Mouse (Mus musculus) MEL (cell line): ENCODE results near the gene Arhgap19. TPM values are rescaled to one million over a fixed set of nuclear protein-coding genes. Genes with fewer than 3 reads are reported as not detected.
A peak's percentile ranks its signal among the peaks of the same experiment; 100 is the strongest.

Source experiments
- DNase-seq: peaks from one replicate; pipeline ENCODE4 v3.0.0; 2011; ENCODE audit warnings: low read depth, low spot score
- H3K27ac ChIP-seq: 2 replicates; pipeline ENCODE4 v1.5.1; 2012; ENCODE audit warnings: low read depth, mild to moderate bottlenecking, control low read depth, low read length, moderate library complexity; ENCODE audit not compliant: control insufficient read depth
- H3K27me3 ChIP-seq, 2 experiments: fragments of 150-350 bp in 1 of 2; sonication (generic) in 1 of 2; 2 replicates each; pipeline ENCODE4 v1.6.1; 2012; ENCODE audit warnings: low read length in 2 of 2, mild to moderate bottlenecking in 2 of 2, improper control_type of control experiment in 1 of 2, moderate library complexity in 1 of 2; ENCODE audit not compliant: insufficient read depth in 2 of 2, control insufficient read depth in 1 of 2
- H3K36me3 ChIP-seq, 2 experiments: 2 replicates each; pipeline ENCODE4 v1.6.1; 2012 to 2014; ENCODE audit warnings: low read length in 2 of 2, improper control_type of control experiment in 1 of 2, inconsistent platforms in 1 of 2, mild to moderate bottlenecking in 1 of 2; ENCODE audit not compliant: insufficient read depth in 2 of 2, control insufficient read depth in 1 of 2
- H3K4me1 ChIP-seq, 2 experiments: fragments of 150-350 bp in 1 of 2; sonication (generic) in 1 of 2; 2 replicates each; pipeline ENCODE4 v1.6.1; 2012; ENCODE audit warnings: low read length in 2 of 2, improper control_type of control experiment in 1 of 2, mild to moderate bottlenecking in 1 of 2; ENCODE audit not compliant: insufficient read depth in 2 of 2, control insufficient read depth in 1 of 2
- H3K4me3 ChIP-seq, 2 experiments: fragments of 150-350 bp in 1 of 2; sonication (generic) in 1 of 2; 2 replicates each; pipeline ENCODE4 v1.5.1; 2012; ENCODE audit warnings: low read depth in 2 of 2, low read length in 2 of 2, mild to moderate bottlenecking in 2 of 2, moderate library complexity in 2 of 2, control low read depth in 1 of 2, improper control_type of control experiment in 1 of 2; ENCODE audit not compliant: control insufficient read depth in 1 of 2, insufficient read depth in 1 of 2
- H3K79me2 ChIP-seq: 2 replicates; pipeline ENCODE4 v1.6.1; 2012; ENCODE audit warnings: mild to moderate bottlenecking, low read length, moderate library complexity; ENCODE audit not compliant: control insufficient read depth, poor library complexity, insufficient read depth
- H3K9ac ChIP-seq: 2 replicates; pipeline ENCODE4 v1.6.1; 2012; ENCODE audit warnings: low read depth, mild to moderate bottlenecking, control low read depth, low read length, moderate library complexity; ENCODE audit not compliant: control insufficient read depth, poor library complexity, severe bottlenecking
- H3K9me3 ChIP-seq: fragments of 150-350 bp; sonication (generic); replicated peaks from 2 replicates; pipeline ENCODE4 v1.6.1; 2012; ENCODE audit warnings: mild to moderate bottlenecking, low read length, improper control_type of control experiment, moderate library complexity; ENCODE audit not compliant: insufficient read depth
- BHLHE40 ChIP-seq: IDR thresholded peaks from 2 replicates; pipeline ENCODE4 v1.6.1; 2012; ENCODE audit warnings: low read depth, mild to moderate bottlenecking, inconsistent platforms, low read length, improper control_type of control experiment, borderline replicate concordance
- CHD1 ChIP-seq: IDR thresholded peaks from 2 replicates; pipeline ENCODE4 v1.6.1; 2012; ENCODE audit warnings: low read depth, mild to moderate bottlenecking, inconsistent platforms, low read length, improper control_type of control experiment
- CHD2 ChIP-seq: IDR thresholded peaks from 2 replicates; pipeline ENCODE4 v1.6.1; 2011; ENCODE audit warnings: low read length, improper control_type of control experiment
- CTCF ChIP-seq, 3 experiments: IDR thresholded peaks in 2 of 3; conservative IDR thresholded peaks in 1 of 3; 2 replicates each; pipeline ENCODE4 v1.5.1; 2011 to 2012; ENCODE audit warnings: low read length in 3 of 3, low read depth in 2 of 3, mild to moderate bottlenecking in 2 of 3, improper control_type of control experiment in 1 of 3, inconsistent platforms in 1 of 3, mixed read lengths in 1 of 3, moderate library complexity in 1 of 3; ENCODE audit not compliant: control insufficient read depth in 1 of 3, insufficient read depth in 1 of 3, poor library complexity in 1 of 3, severe bottlenecking in 1 of 3
- E2F4 ChIP-seq: IDR thresholded peaks from 2 replicates; pipeline ENCODE4 v1.6.1; 2011; ENCODE audit warnings: low read depth, low read length, improper control_type of control experiment, borderline replicate concordance
- ETS1 ChIP-seq: IDR thresholded peaks from 2 replicates; pipeline ENCODE4 v1.6.1; 2012; ENCODE audit warnings: low read depth, mild to moderate bottlenecking, inconsistent platforms, low read length, improper control_type of control experiment, moderate library complexity
- GABPA ChIP-seq: IDR thresholded peaks from 2 replicates; pipeline ENCODE4 v1.6.1; 2012; ENCODE audit warnings: low read depth, mild to moderate bottlenecking, inconsistent platforms, low read length, improper control_type of control experiment, moderate library complexity
- GATA1 ChIP-seq: IDR thresholded peaks from 2 replicates; pipeline ENCODE4 v1.6.1; 2011; ENCODE audit warnings: low read depth, low read length, improper control_type of control experiment
- KAT2A ChIP-seq: conservative IDR thresholded peaks from 2 replicates; pipeline ENCODE4 v1.6.1; 2012; ENCODE audit warnings: low read depth, low read length, improper control_type of control experiment, inconsistent platforms
- MAX ChIP-seq: IDR thresholded peaks from 2 replicates; pipeline ENCODE4 v1.6.1; 2011; ENCODE audit warnings: low read length, improper control_type of control experiment
- MXI1 ChIP-seq: IDR thresholded peaks from 2 replicates; pipeline ENCODE4 v1.6.1; 2011; ENCODE audit warnings: mild to moderate bottlenecking, low read depth, low read length, improper control_type of control experiment
- NELFE ChIP-seq: IDR thresholded peaks from 2 replicates; pipeline ENCODE4 v1.6.1; 2011; ENCODE audit warnings: low read depth, low read length, improper control_type of control experiment
- NRF1 ChIP-seq: IDR thresholded peaks from 2 replicates; pipeline ENCODE4 v1.6.1; 2014; ENCODE audit warnings: low read depth, mild to moderate bottlenecking, inconsistent platforms, low read length, improper control_type of control experiment, moderate library complexity; ENCODE audit not compliant: poor library complexity, insufficient read depth, severe bottlenecking
- POLR2A ChIP-seq, 2 experiments: IDR thresholded peaks; 2 replicates each; pipeline ENCODE4 v1.6.1; 2011 to 2012; ENCODE audit warnings: low read length in 2 of 2, mild to moderate bottlenecking in 2 of 2, control low read depth in 1 of 2, improper control_type of control experiment in 1 of 2, low read depth in 1 of 2, moderate library complexity in 1 of 2; ENCODE audit not compliant: control insufficient read depth in 1 of 2, insufficient read depth in 1 of 2, poor library complexity in 1 of 2
- POLR2AphosphoS2 ChIP-seq: IDR thresholded peaks from 2 replicates; pipeline ENCODE4 v1.6.1; 2011; ENCODE audit warnings: low read length, improper control_type of control experiment
- RAD21 ChIP-seq: IDR thresholded peaks from 2 replicates; pipeline ENCODE4 v1.6.1; 2011; ENCODE audit warnings: mild to moderate bottlenecking, low read depth, low read length, improper control_type of control experiment
- SIN3A ChIP-seq: IDR thresholded peaks from 2 replicates; pipeline ENCODE4 v1.6.1; 2012; ENCODE audit warnings: low read length, improper control_type of control experiment, inconsistent platforms
- SMC3 ChIP-seq: IDR thresholded peaks from 2 replicates; pipeline ENCODE4 v1.6.1; 2011; ENCODE audit warnings: low read depth, low read length, improper control_type of control experiment
- TBP ChIP-seq: IDR thresholded peaks from 2 replicates; pipeline ENCODE4 v1.8.0; 2011; ENCODE audit warnings: low read depth, low read length, improper control_type of control experiment
- TCF12 ChIP-seq: IDR thresholded peaks from 2 replicates; pipeline ENCODE4 v1.6.1; 2014; ENCODE audit warnings: low read depth, mild to moderate bottlenecking, inconsistent platforms, low read length, improper control_type of control experiment, moderate library complexity
- UBTF ChIP-seq: IDR thresholded peaks from 2 replicates; pipeline ENCODE4 v1.6.1; 2012; ENCODE audit warnings: low read depth, mild to moderate bottlenecking, inconsistent platforms, low read length, improper control_type of control experiment, moderate library complexity, borderline replicate concordance; ENCODE audit not compliant: insufficient read depth
- USF1 ChIP-seq: IDR thresholded peaks from 2 replicates; pipeline ENCODE4 v1.6.1; 2014; ENCODE audit warnings: low read depth, mild to moderate bottlenecking, inconsistent platforms, low read length, improper control_type of control experiment, moderate library complexity
- ZMIZ1 ChIP-seq: IDR thresholded peaks from 2 replicates; pipeline ENCODE4 v1.6.1; 2012; ENCODE audit warnings: low read depth, mild to moderate bottlenecking, inconsistent platforms, low read length, improper control_type of control experiment, moderate library complexity
- ZNF384 ChIP-seq: IDR thresholded peaks from 2 replicates; pipeline ENCODE4 v1.6.1; 2012; ENCODE audit warnings: low read depth, mild to moderate bottlenecking, inconsistent platforms, low read length, improper control_type of control experiment
- polyA plus RNA-seq, 2 experiments: library from polyadenylated mRNA; stranded (reverse) in 1 of 2; unstranded in 1 of 2; fragments of >175 nt in 1 of 2; fragments of >200 nt in 1 of 2; gene quantifications; 2 replicates each; pipeline versions ENCODE4 v1.2.1 to v1.2.4; 2012; ENCODE audit warnings: low replicate concordance in 2 of 2, low read depth in 1 of 2; ENCODE audit not compliant: insufficient read length in 2 of 2, insufficient read depth in 1 of 2, missing spikeins in 1 of 2
- total RNA-seq: library from RNA; depleted of rRNA; stranded (reverse); fragments of 300-350 nt; gene quantifications from 2 replicates; pipeline ENCODE4 v1.2.3, GENCODE M21; 2012

Arhgap19 gene
- total and polyA plus RNA-seq, 3 experiments, result 47.5 to 67.9 TPM; not detected in 1

GRCm38 (mm10) chr19:41803322-41803721 is 1.5 kb upstream of the Arhgap19 start:
- peaks cover 19 to 27% of the 10 kb centered on the region in 2 experiments for H3K4me1 ChIP-seq
- peaks cover 20% of the 10 kb centered on the region for H3K79me2 ChIP-seq
- H3K9ac ChIP-seq, result no peak overlapping the region
- H3K27ac ChIP-seq, result no peak overlapping the region
- no peaks in the 10 kb centered on the region for H3K9me3 ChIP-seq
- TF ChIP-seq RAD21, result peak; percentile 36
- 0 out of 2 replicates have a peak, but pooled peaks have one; percentile 19 for TF ChIP-seq NELFE
- no peak for TF ChIP-seq ZNF384
- peak; percentile 41 for TF ChIP-seq SMC3
- peak; percentile 13 to 53 (median 52) for TF ChIP-seq CTCF (IDR thresholded peaks at IDR 0.05 in 2 of 3, conservative IDR thresholded peaks at IDR 0.05 in 1 of 3; ENCODE audit: control insufficient read depth in 1 of 3, insufficient read depth in 1 of 3, low read depth in 2 of 3, low read length in 3 of 3, poor library complexity in 1 of 3, severe bottlenecking in 1 of 3)
- peaks cover 0 to 21% of the 10 kb centered on the region in 2 experiments; a peak in 2 of 4 replicates for H3K36me3 ChIP-seq
- DNase-seq, result peak; percentile 66
- no peak overlapping the region for H3K4me3 ChIP-seq
- H3K27me3 ChIP-seq, result no peaks in the 10 kb centered on the region

- DNase-seq, result no peak
- Histone ChIP-seq H3K27me3 (no peaks in the 10 kb centered on the region), H3K4me1 (peaks cover 8 to 18% of the 10 kb centered on the region in 2 experiments), H3K9ac (peak overlapping the region; percentile 87), H3K79me2 (peaks cover 31% of the 10 kb centered on the region), H3K36me3 (peaks cover 0 to 11% of the 10 kb centered on the region in 2 experiments; a peak in 2 of 4 replicates), H3K4me3 (peak overlapping the region; percentile 66 to 86), H3K27ac (peak overlapping the region; percentile 67), H3K9me3 (no peaks in the 10 kb centered on the region)
- TF ChIP-seq SIN3A (peak; percentile 53), NELFE (no peak), KAT2A (no peak), MAX (0 out of 2 replicates have a peak, but pooled peaks have one; percentile 3), CHD1 (peak; percentile 94), MXI1 (peak; percentile 17; the same call in 1 of the 2 replicates), TBP (0 out of 2 replicates have a peak, but pooled peaks have one; percentile 28), GATA1 (0 out of 2 replicates have a peak, but pooled peaks have one; percentile 9), POLR2AphosphoS2 (no peak)
Measured at GRCm38 (mm10) chr19:41800986-41801741, 683 bp downstream of the Arhgap19 start.

- no peaks in the 10 kb centered on the region for H3K27me3 ChIP-seq
- peak overlapping the region; percentile 87 for H3K9ac ChIP-seq
- peaks cover 0 to 13% of the 10 kb centered on the region in 2 experiments; a peak in 2 of 4 replicates for H3K36me3 ChIP-seq
- no peak overlapping the region for H3K27ac ChIP-seq
- no peaks in the 10 kb centered on the region for H3K9me3 ChIP-seq
- H3K79me2 ChIP-seq, result peaks cover 35% of the 10 kb centered on the region
- H3K4me1 ChIP-seq, result peaks cover 8 to 18% of the 10 kb centered on the region in 2 experiments
- H3K4me3 ChIP-seq, result peak overlapping the region; percentile 66 to 86
- no peak for DNase-seq
- TF ChIP-seq CHD2 (no peak), GABPA (no peak), USF1 (no peak), ZMIZ1 (no peak), E2F4 (no peak), SMC3 (no peak), POLR2A (IDR thresholded peaks at IDR 0.05; ENCODE audit: control insufficient read depth in 1 of 2, insufficient read depth in 1 of 2, low read depth in 1 of 2, low read length in 2 of 2, poor library complexity in 1 of 2) (no peak), BHLHE40 (no peak), NRF1 (no peak), ETS1 (no peak), UBTF (no peak), MXI1 (no peak), TCF12 (no peak), MAX (no peak), TBP (no peak), CTCF (IDR thresholded peaks at IDR 0.05 in 2 of 3, conservative IDR thresholded peaks at IDR 0.05 in 1 of 3; ENCODE audit: control insufficient read depth in 1 of 3, insufficient read depth in 1 of 3, low read depth in 2 of 3, low read length in 3 of 3, poor library complexity in 1 of 3, severe bottlenecking in 1 of 3) (no peak), KAT2A (no peak)
Measured at GRCm38 (mm10) chr19:41800451-41800850, 1.4 kb downstream of the Arhgap19 start.
